ENCODE assay signal across 8 mouse cellular contexts in the genomic region with DNA sequence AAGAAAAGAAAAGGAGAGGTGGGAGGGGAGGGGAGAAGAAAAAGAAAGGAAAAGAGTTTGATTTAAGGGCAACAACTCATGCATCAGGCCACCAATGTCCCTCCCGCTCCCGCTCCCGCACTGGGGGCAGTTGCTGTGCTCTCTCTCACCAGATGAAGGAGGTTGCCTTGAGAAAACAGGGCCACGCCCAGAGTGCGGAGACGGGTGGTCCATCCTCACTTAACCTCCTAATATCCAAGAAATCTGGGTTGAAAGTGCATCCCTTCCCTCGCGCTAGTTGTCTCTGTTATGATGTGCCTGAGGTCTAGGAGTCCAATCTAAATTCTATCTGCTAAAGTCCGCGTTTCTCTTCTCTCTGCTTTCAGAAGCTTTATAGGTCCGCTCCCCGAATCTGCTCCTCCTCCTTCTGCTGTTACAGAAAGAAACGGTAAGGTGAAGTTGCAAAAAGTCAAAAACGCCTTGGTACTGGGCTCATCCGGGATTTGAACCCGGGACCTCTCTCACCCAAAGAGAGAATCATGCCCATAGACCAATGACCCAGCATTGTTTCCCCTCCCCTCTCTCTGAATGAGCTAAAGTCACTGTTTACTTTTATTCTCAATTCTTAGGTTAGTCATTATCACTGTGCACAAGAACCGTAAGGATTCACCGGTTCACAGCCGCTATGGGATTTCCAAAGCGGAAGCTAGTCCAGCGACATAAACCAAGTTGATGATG. TPM values are rescaled to one million over a fixed set of nuclear protein-coding genes. Genes with fewer than 3 reads are reported as not detected.
A peak's percentile ranks its signal among the peaks of the same experiment; 100 is the strongest.
DNase-seq lines count a peak whose midpoint lies in the region; ATAC-seq and TF ChIP-seq lines count a peak whose summit lies in the region.

No protein-coding gene starts in this region.

- H3K27ac ChIP-seq in layer of hippocampus, adult 2 months = no peak overlapping the region
- no peak overlapping the region for H3K27ac ChIP-seq in brown adipose tissue, adult 24 weeks (replicated peaks; ENCODE audit: low read depth, low read length)
- H3K27ac ChIP-seq in hindbrain, embryonic 10.5 days = no peak overlapping the region

- TF ChIP-seq CTCF in layer of hippocampus, adult 2 months (conservative IDR thresholded peaks at IDR 0.05) = no peak

- H3K4me1 ChIP-seq in brown adipose tissue, adult 24 weeks (ENCODE audit: control insufficient read depth, insufficient read depth, insufficient read length, low read length) = peaks cover 5% of the 10 kb centered on the region; the same call in 1 of the 2 replicates
- peaks cover 41% of the 10 kb centered on the region for H3K4me1 ChIP-seq in hindbrain, embryonic 10.5 days (replicated peaks)

- peaks cover 59% of the 10 kb centered on the region for H3K27me3 ChIP-seq in hindbrain, embryonic 10.5 days (ENCODE audit: insufficient read depth, poor library complexity, severe bottlenecking)

- 0 out of 2 replicates have a peak, but pooled peaks have one; percentile 17 for ATAC-seq in megakaryocyte-erythroid progenitor cell, adult 5-6 weeks (replicated peaks; ENCODE audit: low FRiP score, low TSS enrichment, poor library complexity, severe bottlenecking)

- no peaks in the 10 kb centered on the region for H3K9me3 ChIP-seq in hindbrain, embryonic 10.5 days

- 10% methylated on average over 21 of the region's 21 CpGs for WGBS in hindbrain, embryonic 10.5 days

- peak in 1 of 2 experiments; percentile 7 for DNase-seq in layer of hippocampus, adult 2 months (ENCODE audit: low spot score in 2 of 2)
- no peak for DNase-seq in layer of hippocampus, adult 9-10 months (ENCODE audit: low spot score)
- peak; percentile 46 for DNase-seq in hindbrain, embryonic 10.5 days (ENCODE audit: low spot score)
- DNase-seq in adipocyte (ENCODE audit: low spot score) = no peak
- DNase-seq in spleen, postnatal 36 days (ENCODE audit: low spot score in 2 of 2) = no peak
- no peak for DNase-seq in gastrocnemius, adult 18-20 months (ENCODE audit: low spot score)

- H3K36me3 ChIP-seq in hindbrain, embryonic 10.5 days = no peaks in the 10 kb centered on the region

- H3K4me3 ChIP-seq in layer of hippocampus, adult 2 months = peak overlapping the region; percentile 44
- peak overlapping the region; percentile 12; the same call in 1 of the 2 replicates for H3K4me3 ChIP-seq in brown adipose tissue, adult 24 weeks (ENCODE audit: insufficient read depth, low read depth, low read length)
- H3K4me3 ChIP-seq in hindbrain, embryonic 10.5 days = peak overlapping the region; percentile 52

RNA-seq across cellular contexts. Expression of gene Zfp213, which starts 25.6 kb away (rescaled TPM):
- total RNA-seq in layer of hippocampus, adult 2 months (2021) = 1 to 10 TPM; 5.7 to 6.9 TPM
- polyA plus RNA-seq in brown adipose tissue, adult 24 weeks (2012; ENCODE audit: insufficient read depth, insufficient read length, missing spikeins) = 3.4 and 4.6 TPM in 2 replicates
- 25.3 and 27.5 TPM in 2 replicates for polyA plus RNA-seq in hindbrain, embryonic 10.5 days (2016; fragmentation: Nextera tagmentation; extraction: Ambion mirVana)
- 7.4 and 7.8 TPM in 2 replicates for total RNA-seq in megakaryocyte-erythroid progenitor cell, adult 5-6 weeks (2014; fragmentation: Nextera tagmentation)
- 4.9 and 7.5 TPM in 2 replicates for total RNA-seq in megakaryocyte-erythroid progenitor cell, adult 5-6 weeks (2017)
- 1 to 10 TPM; 2.1 to 2.8 TPM for total RNA-seq in gastrocnemius, adult 18-20 months (2021)

RNA-seq across cellular contexts. Expression of gene Vmn2r117, which starts 59.0 kb away (rescaled TPM):
- not detected for total RNA-seq in layer of hippocampus, adult 2 months (2021)
- not detected in 2 replicates for polyA plus RNA-seq in brown adipose tissue, adult 24 weeks (2012; ENCODE audit: insufficient read depth, insufficient read length, missing spikeins)
- not detected in 2 replicates for polyA plus RNA-seq in hindbrain, embryonic 10.5 days (2016; fragmentation: Nextera tagmentation; extraction: Ambion mirVana)
- total RNA-seq in megakaryocyte-erythroid progenitor cell, adult 5-6 weeks (2014; fragmentation: Nextera tagmentation) = not detected in 2 replicates
- not detected in 2 replicates for total RNA-seq in megakaryocyte-erythroid progenitor cell, adult 5-6 weeks (2017)
- total RNA-seq in gastrocnemius, adult 18-20 months (2021) = not detected
